In the genomic region with DNA sequence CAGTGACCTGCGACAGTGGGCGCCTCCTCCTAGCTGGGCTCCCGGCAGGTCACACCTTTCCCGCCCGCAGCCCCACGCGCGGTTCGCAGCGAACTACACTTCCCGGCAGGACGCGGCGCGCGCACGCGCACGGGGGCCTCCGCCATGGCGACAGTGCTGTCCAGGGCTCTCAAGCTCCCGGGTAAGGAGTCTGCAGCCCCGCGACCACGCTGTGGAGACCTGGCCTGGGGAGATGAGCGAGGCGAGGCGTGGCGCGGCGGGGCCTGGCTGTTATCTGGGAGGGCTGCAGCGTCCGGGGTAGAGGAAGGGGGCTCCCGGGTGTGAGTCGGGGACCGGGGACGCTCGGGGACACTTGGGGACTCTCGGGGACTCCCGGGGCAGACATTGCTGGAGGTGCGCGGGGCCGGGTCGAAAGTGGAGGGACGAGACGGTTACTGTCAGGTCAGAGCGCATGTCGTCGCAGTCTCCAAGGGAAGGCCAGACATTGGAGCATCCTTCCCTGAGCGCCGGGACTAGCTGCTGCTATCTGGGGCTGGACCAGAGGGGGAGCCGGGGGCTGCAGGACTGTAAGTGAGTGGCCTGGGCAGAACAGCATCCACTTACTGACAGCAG, we compare ENCODE assay signal across 8 mouse cellular contexts. TPM values are rescaled to one million over a fixed set of nuclear protein-coding genes. Genes with fewer than 3 reads are reported as not detected.
DNase-seq lines count a peak whose midpoint lies in the region; ATAC-seq and TF ChIP-seq lines count a peak whose summit lies in the region.

A gene (plus strand): TSS at position 57 of the 612 bp plus-strand sequence.
A gene (minus strand): TSS at position 102 of the 612 bp plus-strand sequence.

- H3K36me3 ChIP-seq in forebrain, embryonic 13.5 days (ENCODE audit: poor library complexity, severe bottlenecking) = no peaks in the 10 kb centered on the region
- no peaks in the 10 kb centered on the region for H3K36me3 ChIP-seq in heart, postnatal 0 days (replicated peaks; ENCODE audit: control insufficient read depth, insufficient read depth, low read length)
- peaks cover 14% of the 10 kb centered on the region; the same call in 1 of the 2 replicates for H3K36me3 ChIP-seq in liver, embryonic 16.5 days (ENCODE audit: control insufficient read depth, insufficient read depth)
- no peaks in the 10 kb centered on the region for H3K36me3 ChIP-seq in neural tube, embryonic 14.5 days (ENCODE audit: control insufficient read depth, insufficient read depth, low read length)
- H3K36me3 ChIP-seq in testis, adult 2 months (ENCODE audit: control insufficient read depth, insufficient read depth, low read length) = no peaks in the 10 kb centered on the region

- H3K27ac ChIP-seq in forebrain, embryonic 13.5 days = peak within 1 kb of the TSS; percentile 72
- H3K27ac ChIP-seq in heart, postnatal 0 days (ENCODE audit: low read depth) = no peak within 1 kb of the TSS
- H3K27ac ChIP-seq in liver, embryonic 16.5 days (ENCODE audit: low read length) = peak within 1 kb of the TSS; percentile 99
- H3K27ac ChIP-seq in neural tube, embryonic 14.5 days (ENCODE audit: low read depth, low read length) = peak within 1 kb of the TSS; percentile 81
- H3K27ac ChIP-seq in testis, adult 2 months (ENCODE audit: control insufficient read depth, insufficient read depth, low read depth, low read length) = no peak within 1 kb of the TSS

- peak within 1 kb of the TSS; percentile 92 for H3K9ac ChIP-seq in forebrain, embryonic 13.5 days
- peak within 1 kb of the TSS; percentile 50 for H3K9ac ChIP-seq in heart, postnatal 0 days (replicated peaks; ENCODE audit: low read depth, low read length)
- H3K9ac ChIP-seq in liver, embryonic 16.5 days (ENCODE audit: low read depth, low read length) = peak within 1 kb of the TSS; percentile 97
- peak within 1 kb of the TSS; percentile 83 for H3K9ac ChIP-seq in neural tube, embryonic 14.5 days (replicated peaks; ENCODE audit: low read depth, low read length)

- DNase-seq in ES-CJ7 (ENCODE audit: low read depth, low spot score) = peak; percentile 76
- DNase-seq in heart, postnatal 0 days (ENCODE audit: low spot score) = peak; percentile 42
- DNase-seq in kidney, postnatal 4 days = peak; percentile 84 to 90

- no peaks in the 10 kb centered on the region for H3K27me3 ChIP-seq in forebrain, embryonic 13.5 days
- H3K27me3 ChIP-seq in heart, postnatal 0 days (ENCODE audit: control insufficient read depth, insufficient read depth, low read length) = no peaks in the 10 kb centered on the region
- no peaks in the 10 kb centered on the region for H3K27me3 ChIP-seq in liver, embryonic 16.5 days (ENCODE audit: control insufficient read depth, insufficient read depth, low read depth, low read length)
- no peaks in the 10 kb centered on the region for H3K27me3 ChIP-seq in neural tube, embryonic 14.5 days (ENCODE audit: control insufficient read depth, insufficient read depth, low read length)
- no peaks in the 10 kb centered on the region for H3K27me3 ChIP-seq in testis, adult 2 months (ENCODE audit: control insufficient read depth, insufficient read depth, low read length)

- peak within 1 kb of the TSS; percentile 87 for H3K4me3 ChIP-seq in forebrain, embryonic 13.5 days
- H3K4me3 ChIP-seq in heart, postnatal 0 days (ENCODE audit: low read depth, low read length) = peak within 1 kb of the TSS; percentile 71
- H3K4me3 ChIP-seq in liver, embryonic 16.5 days (ENCODE audit: low read depth, low read length) = peak within 1 kb of the TSS; percentile 94
- peak within 1 kb of the TSS; percentile 81 for H3K4me3 ChIP-seq in neural tube, embryonic 14.5 days (ENCODE audit: low read depth, low read length)
- H3K4me3 ChIP-seq in testis, adult 2 months (ENCODE audit: control insufficient read depth, low read depth, low read length) = peak within 1 kb of the TSS; percentile 87

- peak; percentile 58; the same call in 1 of the 2 replicates for TF ChIP-seq POLR2A in testis, adult 2 months (IDR thresholded peaks at IDR 0.05; ENCODE audit: control insufficient read depth, low read depth, low read length)

- no peak for TF ChIP-seq CTCF in heart, postnatal 0 days (IDR thresholded peaks at IDR 0.05; ENCODE audit: low read depth)
- TF ChIP-seq CTCF in testis, adult 2 months (IDR thresholded peaks at IDR 0.05; ENCODE audit: control insufficient read depth, insufficient read depth, insufficient replicate concordance, low read depth, low read length) = no peak

- peak; percentile 88 for ATAC-seq in cerebellum, adult (ENCODE audit: insufficient number of reproducible peaks, low FRiP score, low TSS enrichment)
- peak; percentile 96 for ATAC-seq in forebrain, embryonic 13.5 days
- peak; percentile 80 for ATAC-seq in heart, postnatal 0 days (ENCODE audit: insufficient read depth, low read depth)
- peak; percentile 79 for ATAC-seq in liver, embryonic 16.5 days (ENCODE audit: low read depth)
- ATAC-seq in neural tube, embryonic 14.5 days (ENCODE audit: low read depth) = peak; percentile 94

- WGBS in forebrain, embryonic 13.5 days = under 1% methylated on average over 52 of the region's 52 CpGs
- WGBS in heart, postnatal 0 days = under 1% methylated on average over 51 of the region's 52 CpGs
- WGBS in liver, embryonic 16.5 days (ENCODE audit: insufficient replicate concordance) = under 1% methylated on average over 52 of the region's 52 CpGs
- WGBS in neural tube, embryonic 14.5 days = under 1% methylated on average over 47 of the region's 52 CpGs

- no peaks in the 10 kb centered on the region for H3K9me3 ChIP-seq in forebrain, embryonic 13.5 days (replicated peaks)
- no peaks in the 10 kb centered on the region for H3K9me3 ChIP-seq in heart, postnatal 0 days (replicated peaks; ENCODE audit: control insufficient read depth, low read length)
- H3K9me3 ChIP-seq in liver, embryonic 16.5 days (replicated peaks; ENCODE audit: control insufficient read depth, low read length) = no peaks in the 10 kb centered on the region
- no peaks in the 10 kb centered on the region for H3K9me3 ChIP-seq in neural tube, embryonic 14.5 days (ENCODE audit: control insufficient read depth, low read length)

- TF ChIP-seq EP300 in heart, postnatal 0 days (IDR thresholded peaks at IDR 0.05; ENCODE audit: low read depth) = no peak

- peak within 1 kb of the TSS; percentile 89 for H3K4me2 ChIP-seq in forebrain, embryonic 13.5 days
- H3K4me2 ChIP-seq in heart, postnatal 0 days (ENCODE audit: low read depth, low read length) = peak within 1 kb of the TSS; percentile 71
- peak within 1 kb of the TSS; percentile 78 for H3K4me2 ChIP-seq in liver, embryonic 16.5 days (ENCODE audit: low read depth, low read length)
- peak within 1 kb of the TSS; percentile 89 for H3K4me2 ChIP-seq in neural tube, embryonic 14.5 days (ENCODE audit: low read depth, low read length)

- peaks cover 24% of the 10 kb centered on the region for H3K4me1 ChIP-seq in forebrain, embryonic 13.5 days
- H3K4me1 ChIP-seq in heart, postnatal 0 days (ENCODE audit: control insufficient read depth, insufficient read depth) = no peaks in the 10 kb centered on the region; the same call in 1 of the 2 replicates
- H3K4me1 ChIP-seq in liver, embryonic 16.5 days (ENCODE audit: control insufficient read depth, low read depth, low read length) = peaks cover 40% of the 10 kb centered on the region
- H3K4me1 ChIP-seq in neural tube, embryonic 14.5 days (ENCODE audit: control insufficient read depth, insufficient read depth, low read length) = peaks cover 20% of the 10 kb centered on the region
- H3K4me1 ChIP-seq in testis, adult 2 months (ENCODE audit: control insufficient read depth, insufficient read depth, low read length) = peaks cover 5% of the 10 kb centered on the region

RNA-seq across cellular contexts. Expression of the first gene that starts in this region (rescaled TPM):
- polyA plus RNA-seq in forebrain, embryonic 13.5 days (2015; fragmentation: Nextera tagmentation; extraction: Ambion mirVana) = 53.4 and 62.2 TPM in 2 replicates
- 3.7 and 4.3 TPM in 2 replicates for total RNA-seq in heart, postnatal 0 days (2014; rRNA removed; ENCODE audit: low replicate concordance)
- 4.5 and 4.8 TPM in 2 replicates for polyA plus RNA-seq in heart, postnatal 0 days (2015; fragmentation: Nextera tagmentation; extraction: Ambion mirVana)
- polyA plus RNA-seq in liver, embryonic 16.5 days (2015; fragmentation: Nextera tagmentation; extraction: Ambion mirVana) = 31.7 and 33.8 TPM in 2 replicates
- 124 and 131 TPM in 2 replicates for polyA plus RNA-seq in neural tube, embryonic 14.5 days (2014; fragmentation: Nextera tagmentation; extraction: Ambion mirVana)
- polyA plus RNA-seq in testis, adult 2 months (2012; rRNA removed) = 18.3 and 20.9 TPM in 2 replicates

RNA-seq across cellular contexts. Expression of the second gene that starts in this region (rescaled TPM):
- 2.0 and 4.0 TPM in 2 replicates for polyA plus RNA-seq in forebrain, embryonic 13.5 days (2015; fragmentation: Nextera tagmentation; extraction: Ambion mirVana)
- total RNA-seq in heart, postnatal 0 days (2014; rRNA removed; ENCODE audit: low replicate concordance) = 8.8 and 35.5 TPM in 2 replicates
- polyA plus RNA-seq in heart, postnatal 0 days (2015; fragmentation: Nextera tagmentation; extraction: Ambion mirVana) = 10.9 and 11.0 TPM in 2 replicates
- polyA plus RNA-seq in liver, embryonic 16.5 days (2015; fragmentation: Nextera tagmentation; extraction: Ambion mirVana) = 133 and 134 TPM in 2 replicates
- polyA plus RNA-seq in neural tube, embryonic 14.5 days (2014; fragmentation: Nextera tagmentation; extraction: Ambion mirVana) = 1.8 and 3.0 TPM in 2 replicates
- polyA plus RNA-seq in testis, adult 2 months (2012; rRNA removed) = 4.7 and 4.9 TPM in 2 replicates

Comparison
In these comparisons a context has a peak if more than half of its experiments do, and no peak if none do; other contexts are left out.
1. RNA of the second gene that starts in this region (polyA plus RNA-seq): 133 to 134 TPM in liver, embryonic 16.5 days; 10.9 to 11.0 TPM in heart, postnatal 0 days, 4.7 to 4.9 TPM in testis, adult 2 months, 1.8 to 3.0 TPM in neural tube, embryonic 14.5 days and 2.0 to 4.0 TPM in forebrain, embryonic 13.5 days; every median in the first group is over 10 times any median in the second.
2. H3K27ac ChIP-seq: peak in forebrain, embryonic 13.5 days (single experiment), liver, embryonic 16.5 days (single experiment) and neural tube, embryonic 14.5 days (single experiment); none in heart, postnatal 0 days (single experiment) and testis, adult 2 months (single experiment).
3. Peak in every context shown above with its lines, with median percentiles within 50 percentile points of each other: DNase-seq, ATAC-seq, H3K4me2 ChIP-seq, H3K4me3 ChIP-seq and H3K9ac ChIP-seq.